Mouse (Mus musculus) G1E (cell line): ENCODE results near the gene AL607142.1.

ENCODE experiments used
- CTCF ChIP-seq: IDR thresholded peaks from 2 replicates; pipeline ENCODE4 v1.5.1; 2012; ENCODE audit warnings: low read depth, low read length, inconsistent platforms, mixed read lengths
- GATA1 ChIP-seq: IDR thresholded peaks from 2 replicates; pipeline ENCODE4 v1.6.1; 2012; ENCODE audit warnings: borderline replicate concordance, low read length, inconsistent platforms, mixed read lengths
- GATA2 ChIP-seq: IDR thresholded peaks from 2 replicates; pipeline ENCODE4 v1.6.1; 2012; ENCODE audit warnings: low read depth, low read length, inconsistent platforms, borderline replicate concordance

DNA sequence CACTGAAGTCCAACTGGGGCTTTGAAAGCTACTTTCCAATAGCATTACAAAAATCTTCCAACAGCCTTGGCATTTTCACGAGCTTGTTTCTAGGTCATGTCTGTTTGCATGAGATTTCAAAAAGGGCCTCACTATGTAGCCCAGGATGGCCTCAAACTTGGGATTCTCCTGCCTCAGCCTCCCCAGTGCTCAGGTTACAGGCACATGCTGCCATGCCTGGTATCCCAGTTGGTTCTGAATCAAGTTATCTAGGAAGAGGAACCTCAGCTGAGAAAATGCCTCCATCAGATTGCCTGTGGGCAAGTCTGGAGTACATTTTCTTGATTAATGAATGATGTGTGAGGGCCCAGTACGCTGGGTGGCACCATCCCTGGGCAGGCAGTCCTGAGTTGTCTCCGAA, 6.6 kb upstream of the AL607142.1 start:
- TF ChIP-seq GATA1, result no peak
- TF ChIP-seq CTCF, result no peak
- TF ChIP-seq GATA2, result no peak
